Mouse (Mus musculus): ENCODE data around the gene Pakap. TPM values are rescaled to one million over a fixed set of nuclear protein-coding genes. Genes with fewer than 3 reads are reported as not detected.

The Pakap gene
- total and polyA plus RNA-seq, 2 experiments from 2014 or later, result 6.9 to 9.5 TPM

- no peak for ATAC-seq
- no peak overlapping the region for H3K4me2 ChIP-seq (ENCODE audit: low read depth)
Observed at GRCm38 (mm10) chr4:57560010-57560409, 8.0 kb upstream of the Pakap start.

GRCm38 (mm10) chr4:57561055-57561454 lies 6.9 kb upstream of the Pakap start:
- 29% methylated on average over 6 of the region's 6 CpGs for WGBS
- H3K27me3 ChIP-seq (ENCODE audit: insufficient read depth, low read length), result no peaks in the 10 kb centered on the region
- 0 out of 2 replicates have a peak, but pooled peaks have one; percentile 10 for TF ChIP-seq CTCF (IDR thresholded peaks at IDR 0.05; ENCODE audit: low read depth)
- H3K4me3 ChIP-seq (ENCODE audit: low read depth, low read length), result no peak overlapping the region
- no peak overlapping the region for H3K4me2 ChIP-seq (ENCODE audit: low read depth)
- no peaks in the 10 kb centered on the region for H3K9me3 ChIP-seq (ENCODE audit: low read length)
- peak overlapping the region; percentile 73 for H3K27ac ChIP-seq (ENCODE audit: low read depth, low read length)
- ATAC-seq, result peak; percentile 86
- H3K9ac ChIP-seq, result no peak overlapping the region
- DNase-seq, result peak; percentile 81
- H3K36me3 ChIP-seq (ENCODE audit: insufficient read depth), result no peaks in the 10 kb centered on the region
- H3K4me1 ChIP-seq (ENCODE audit: insufficient read depth), result peaks cover 13% of the 10 kb centered on the region; the same call in 1 of the 2 replicates

More at GRCm38 (mm10) chr4:57560010-57560409, 8.0 kb upstream of the Pakap start:
- H3K9me3 ChIP-seq (ENCODE audit: low read length), result no peaks in the 10 kb centered on the region
- 76% methylated on average over 3 of the region's 3 CpGs for WGBS
- no peaks in the 10 kb centered on the region for H3K27me3 ChIP-seq (ENCODE audit: insufficient read depth, low read length)
- H3K36me3 ChIP-seq (ENCODE audit: insufficient read depth), result no peaks in the 10 kb centered on the region
- peaks cover 13% of the 10 kb centered on the region; the same call in 1 of the 2 replicates for H3K4me1 ChIP-seq (ENCODE audit: insufficient read depth)
- no peak for DNase-seq
- no peak overlapping the region for H3K9ac ChIP-seq
- H3K27ac ChIP-seq (ENCODE audit: low read depth, low read length), result no peak overlapping the region
- TF ChIP-seq CTCF (IDR thresholded peaks at IDR 0.05; ENCODE audit: low read depth), result no peak
- no peak overlapping the region for H3K4me3 ChIP-seq (ENCODE audit: low read depth, low read length)

DNA sequence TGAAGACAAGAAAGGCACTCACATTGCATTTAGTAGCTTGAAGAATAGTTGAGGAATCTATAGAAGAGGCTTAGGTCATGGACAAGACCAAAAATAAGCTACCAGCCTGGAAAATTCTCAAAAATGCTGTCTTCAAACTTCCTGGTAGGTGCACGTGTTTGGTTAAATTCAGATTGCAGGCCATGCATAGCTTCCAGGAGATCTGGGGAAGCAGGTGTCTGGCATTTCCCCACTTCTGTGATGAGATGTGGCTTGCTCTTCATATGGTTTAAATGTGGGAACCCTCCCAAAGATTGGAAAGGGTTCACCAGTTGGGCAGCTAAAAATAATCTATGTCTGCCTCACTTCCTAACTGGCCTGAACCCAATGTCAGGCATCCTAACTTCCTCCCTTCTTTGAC lies 2.7 kb upstream of the Pakap start:
- Histone ChIP-seq H3K4me1 (ENCODE audit: insufficient read depth) (peaks cover 21% of the 10 kb centered on the region; the same call in 1 of the 2 replicates), H3K36me3 (ENCODE audit: insufficient read depth) (no peaks in the 10 kb centered on the region), H3K27ac (ENCODE audit: low read depth, low read length) (no peak overlapping the region), H3K4me2 (ENCODE audit: low read depth) (no peak overlapping the region), H3K9me3 (ENCODE audit: low read length) (no peaks in the 10 kb centered on the region), H3K9ac (no peak overlapping the region), H3K27me3 (ENCODE audit: insufficient read depth, low read length) (no peaks in the 10 kb centered on the region), H3K4me3 (ENCODE audit: low read depth, low read length) (no peak overlapping the region)
- WGBS, result 80% methylated on average over 1 of the region's 1 CpGs
- TF ChIP-seq CTCF (IDR thresholded peaks at IDR 0.05; ENCODE audit: low read depth), result no peak
- ATAC-seq, result no peak
- DNase-seq, result no peak

DNA sequence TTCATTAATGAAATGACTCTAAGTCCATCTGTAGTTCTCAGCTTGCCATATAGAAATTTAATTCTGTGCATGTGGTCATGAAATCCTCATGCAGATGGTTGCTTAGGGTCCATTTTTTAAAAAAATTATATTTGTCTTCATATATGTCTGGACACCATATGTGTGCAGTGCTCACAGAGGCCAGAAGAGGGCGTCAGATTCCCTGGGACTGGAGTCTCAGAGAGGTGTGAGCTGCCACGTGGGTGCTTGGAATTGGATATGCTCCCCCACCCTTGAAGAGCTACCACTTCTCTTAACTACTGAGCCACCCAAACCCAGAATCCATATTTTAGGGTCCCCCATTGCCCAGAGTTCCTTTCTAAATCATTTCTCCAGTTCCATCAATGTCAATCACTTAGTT lies 2.2 kb upstream of the Pakap start:
- Histone ChIP-seq H3K27ac (ENCODE audit: low read depth, low read length) (no peak overlapping the region), H3K4me1 (ENCODE audit: insufficient read depth) (peaks cover 17% of the 10 kb centered on the region; the same call in 1 of the 2 replicates), H3K9ac (no peak overlapping the region), H3K27me3 (ENCODE audit: insufficient read depth, low read length) (no peaks in the 10 kb centered on the region), H3K4me3 (ENCODE audit: low read depth, low read length) (no peak overlapping the region), H3K36me3 (ENCODE audit: insufficient read depth) (no peaks in the 10 kb centered on the region), H3K9me3 (ENCODE audit: low read length) (no peaks in the 10 kb centered on the region), H3K4me2 (ENCODE audit: low read depth) (no peak overlapping the region)
- 55% methylated on average over 2 of the region's 2 CpGs for WGBS
- TF ChIP-seq CTCF (IDR thresholded peaks at IDR 0.05; ENCODE audit: low read depth), result no peak
- no peak for DNase-seq
- no peak for ATAC-seq

DNA sequence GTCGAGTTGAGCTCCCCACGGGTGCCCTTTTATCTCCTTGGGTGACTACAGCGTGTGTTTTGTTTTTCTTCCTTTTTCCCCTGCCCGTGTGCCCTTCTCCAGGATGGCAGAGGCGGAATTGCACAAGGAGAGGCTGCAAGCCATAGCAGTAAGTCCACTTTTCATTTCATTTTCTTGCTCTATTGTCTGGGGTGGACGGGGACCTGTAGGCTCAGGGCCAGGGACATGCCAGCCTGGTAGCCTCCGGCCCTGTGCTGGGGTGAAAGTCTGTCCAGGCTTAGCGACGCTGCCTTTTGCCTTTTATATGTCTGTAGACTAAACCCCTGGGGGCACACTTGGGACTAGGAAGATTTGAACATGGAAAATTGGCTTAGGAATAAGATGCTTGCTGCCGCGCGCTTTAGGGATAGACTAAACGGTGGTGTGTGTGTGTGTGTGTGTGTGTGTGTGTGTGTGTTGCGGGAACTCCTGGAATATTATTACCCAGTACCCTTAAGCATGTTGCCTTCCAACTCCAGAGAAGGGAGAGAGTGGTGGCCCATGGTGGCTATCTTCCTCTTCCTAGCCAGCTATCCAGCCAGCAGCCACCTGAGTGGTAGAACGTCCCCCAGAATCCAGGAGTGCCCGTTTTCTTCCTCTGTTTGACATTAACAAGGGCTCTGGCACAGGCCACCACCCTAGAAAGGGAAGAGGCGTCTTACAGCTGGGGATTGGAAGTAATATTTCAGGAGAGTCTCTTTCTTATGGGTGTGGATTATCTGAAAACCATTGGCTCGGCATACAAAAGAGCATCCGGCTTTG lies 489 bp downstream of the Pakap start:
- WGBS, result 44% methylated on average over 19 of the region's 19 CpGs
- Histone ChIP-seq H3K27ac (ENCODE audit: low read depth, low read length) (peak overlapping the region; percentile 75), H3K9ac (peak overlapping the region; percentile 73), H3K4me1 (ENCODE audit: insufficient read depth) (peaks cover 11% of the 10 kb centered on the region; the same call in 1 of the 2 replicates), H3K4me3 (ENCODE audit: low read depth, low read length) (peak overlapping the region; percentile 61), H3K4me2 (ENCODE audit: low read depth) (peak overlapping the region; percentile 87), H3K36me3 (ENCODE audit: insufficient read depth) (no peaks in the 10 kb centered on the region), H3K27me3 (ENCODE audit: insufficient read depth, low read length) (no peaks in the 10 kb centered on the region), H3K9me3 (ENCODE audit: low read length) (no peaks in the 10 kb centered on the region)
- DNase-seq, result peak; percentile 36
- no peak for TF ChIP-seq CTCF (IDR thresholded peaks at IDR 0.05; ENCODE audit: low read depth)
- ATAC-seq, result no peak

- Histone ChIP-seq H3K4me3 (ENCODE audit: low read depth, low read length) (0 out of 2 replicates have a peak overlapping the region, but pooled peaks have one; percentile 61), H3K27ac (ENCODE audit: low read depth, low read length) (no peak overlapping the region), H3K27me3 (ENCODE audit: insufficient read depth, low read length) (no peaks in the 10 kb centered on the region), H3K4me2 (ENCODE audit: low read depth) (peak overlapping the region; percentile 87), H3K36me3 (ENCODE audit: insufficient read depth) (no peaks in the 10 kb centered on the region), H3K9me3 (ENCODE audit: low read length) (no peaks in the 10 kb centered on the region), H3K9ac (no peak overlapping the region), H3K4me1 (ENCODE audit: insufficient read depth) (peaks cover 11% of the 10 kb centered on the region; the same call in 1 of the 2 replicates)
- DNase-seq (no peak), ATAC-seq (no peak)
- no peak for TF ChIP-seq CTCF (IDR thresholded peaks at IDR 0.05; ENCODE audit: low read depth)
- WGBS, result 87% methylated on average over 4 of the region's 4 CpGs
Observed at GRCm38 (mm10) chr4:57569069-57569355, 1.0 kb downstream of the Pakap start.

GRCm38 (mm10) chr4:57569711-57570110 lies 1.7 kb downstream of the Pakap start:
- H3K4me2 ChIP-seq (ENCODE audit: low read depth), result 0 out of 2 replicates have a peak overlapping the region, but pooled peaks have one; percentile 5
- no peak for TF ChIP-seq CTCF (IDR thresholded peaks at IDR 0.05; ENCODE audit: low read depth)
- H3K9me3 ChIP-seq (ENCODE audit: low read length), result no peaks in the 10 kb centered on the region
- H3K36me3 ChIP-seq (ENCODE audit: insufficient read depth), result no peaks in the 10 kb centered on the region
- no peak overlapping the region for H3K27ac ChIP-seq (ENCODE audit: low read depth, low read length)
- DNase-seq, result no peak
- peaks cover 11% of the 10 kb centered on the region; the same call in 1 of the 2 replicates for H3K4me1 ChIP-seq (ENCODE audit: insufficient read depth)
- H3K9ac ChIP-seq, result no peak overlapping the region
- 63% methylated on average over 6 of the region's 6 CpGs for WGBS
- ATAC-seq, result no peak
- H3K4me3 ChIP-seq (ENCODE audit: low read depth, low read length), result no peak overlapping the region
- no peaks in the 10 kb centered on the region for H3K27me3 ChIP-seq (ENCODE audit: insufficient read depth, low read length)
